Comparison of ENCODE assay signal across 16 mouse cellular contexts in genomic region chr17:43788222-43788621, GRCm38 (mm10). TPM values are rescaled to one million over a fixed set of nuclear protein-coding genes. Genes with fewer than 3 reads are reported as not detected.
"Had no signal": no experiment of that assay in that cellular context is flagged by ENCODE, and none has a peak within 500 bp of the region (broad histone marks: within the 10 kb centered on the region; RNA-seq: fewer than 3 reads in every experiment).

No protein-coding gene starts in this region.

- DNase-seq: liver, postnatal 0 days; lung, adult 2 months; lung, postnatal 14 days; lung, postnatal 36 days; midbrain, embryonic 14.5 days; right cerebral cortex, postnatal 14 days; thymus, adult 18-20 months; thymus, postnatal 14 days; thymus, postnatal 36 days had no signal

- H3K27me3 ChIP-seq: lung, embryonic 15.5 days; midbrain, embryonic 12.5 days; neural tube, embryonic 12.5 days had no signal

- H3K4me3 ChIP-seq: lung, embryonic 15.5 days; midbrain, embryonic 10.5 days; midbrain, embryonic 12.5 days; neural tube, embryonic 12.5 days had no signal

- H3K36me3 ChIP-seq: lung, embryonic 15.5 days; midbrain, embryonic 10.5 days; midbrain, embryonic 12.5 days; neural tube, embryonic 12.5 days had no signal

RNA-seq across cellular contexts. Expression of gene Rcan2, which starts 12.9 kb away (rescaled TPM):
- total RNA-seq: megakaryocyte, adult 5-6 weeks; megakaryocyte-erythroid progenitor cell, adult 5-6 weeks; neutrophil, adult 5-6 weeks had no signal
